Mouse (Mus musculus) spleen, adult 2 months (tissue): Measurements from ENCODE around the gene Zfp638.

ENCODE experiments used
- CTCF ChIP-seq: fragments of 200-500 bp; IDR thresholded peaks from 2 replicates; pipeline ENCODE4 v1.5.1; 2011; ENCODE audit warnings: mild to moderate bottlenecking, inconsistent platforms; ENCODE audit not compliant: insufficient read depth, insufficient read length, insufficient replicate concordance; ENCODE audit errors: extremely low read depth
- POLR2A ChIP-seq: fragments of 200-500 bp; IDR thresholded peaks from 2 replicates; pipeline ENCODE4 v1.6.1; 2011; ENCODE audit warnings: low read depth, low read length, inconsistent platforms

DNA sequence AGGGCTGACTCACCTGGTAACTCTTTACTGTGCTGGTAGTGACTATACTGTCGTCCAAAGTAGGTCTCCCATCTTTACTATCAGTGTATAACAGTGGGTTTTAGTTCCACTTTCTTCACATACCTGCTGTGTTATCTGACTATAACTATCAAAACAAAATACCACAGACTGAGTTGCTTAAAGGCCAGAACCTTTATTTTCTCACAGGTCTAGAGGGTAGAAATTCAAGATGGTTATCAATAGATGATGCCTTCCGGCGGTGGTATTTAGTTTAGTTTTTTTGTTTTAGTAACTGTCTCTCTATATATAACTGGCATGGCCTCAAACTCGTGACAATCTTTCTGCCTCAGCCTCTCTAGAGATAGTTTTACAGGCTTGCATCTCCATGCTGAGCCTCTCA is 3.4 kb upstream of the Zfp638 start:
- no peak for TF ChIP-seq POLR2A
- no peak for TF ChIP-seq CTCF
